Mouse (Mus musculus) lung, embryonic 16.5 days (tissue): ENCODE data around the gene Numbl. TPM values are rescaled to one million over a fixed set of nuclear protein-coding genes. Genes with fewer than 3 reads are reported as not detected.
A peak's percentile ranks its signal among the peaks of the same experiment; 100 is the strongest.

Experiments
- ATAC-seq: fragments of 200-750 bp; cut with Nextera tagmentation; 2 replicates; pipeline ENCODE4 v1.8.0; 2017; ENCODE audit warnings: low read depth, mild to moderate bottlenecking, moderate library complexity
- H3K27ac ChIP-seq: fragments of 300-500 bp; sonication (generic); 2 replicates; pipeline ENCODE4 v1.5.1; 2014; ENCODE audit warnings: mild to moderate bottlenecking, control low read depth, low read length
- H3K27me3 ChIP-seq: fragments of 300-500 bp; sonication (generic); 2 replicates; pipeline ENCODE4 v1.6.1; 2014; ENCODE audit warnings: low read depth, low read length, mixed read lengths; ENCODE audit not compliant: control insufficient read depth, insufficient read depth
- H3K36me3 ChIP-seq: fragments of 300-500 bp; sonication (generic); 2 replicates; pipeline ENCODE4 v1.6.1; 2014; ENCODE audit warnings: low read length; ENCODE audit not compliant: control insufficient read depth, insufficient read depth
- H3K4me1 ChIP-seq: fragments of 300-500 bp; sonication (generic); replicated peaks from 2 replicates; pipeline ENCODE4 v1.6.1; 2014; ENCODE audit warnings: low read length, mixed read lengths; ENCODE audit not compliant: control insufficient read depth, insufficient read depth
- H3K4me2 ChIP-seq: fragments of 300-500 bp; sonication (generic); 2 replicates; pipeline ENCODE4 v1.6.1; 2014; ENCODE audit warnings: low read depth, low read length, control low read depth
- H3K4me3 ChIP-seq: fragments of 300-500 bp; sonication (generic); 2 replicates; pipeline ENCODE4 v1.5.1; 2014; ENCODE audit warnings: mild to moderate bottlenecking, low read length, control low read depth
- H3K9ac ChIP-seq: fragments of 300-500 bp; sonication (generic); 2 replicates; pipeline ENCODE4 v1.6.1; 2014; ENCODE audit warnings: low read length, control low read depth
- H3K9me3 ChIP-seq: fragments of 300-500 bp; sonication (generic); 2 replicates; pipeline ENCODE4 v1.6.1; 2016; ENCODE audit warnings: low read length; ENCODE audit not compliant: control insufficient read depth
- WGBS: fragments of 180-500 bp; shearing (Covaris S2); extraction: QIAGEN DNeasy Blood & Tissue Kit; methylation state at CpG from one replicate; pipeline ENCODE4 v1.1.7; 2014; 5-methylcytosine and 5-hydroxymethylcytosine counted together
- polyA plus RNA-seq: library from polyadenylated mRNA; unstranded; fragments of >200 nt; fragmentation: Nextera tagmentation; extraction: Ambion mirVana; gene quantifications from 2 replicates; pipeline ENCODE4 v1.2.1, GENCODE M21; 2015

Gene Numbl
- 14.8 and 14.9 TPM in 2 replicates for polyA plus RNA-seq

- peak; percentile 85 for ATAC-seq
- H3K4me1 ChIP-seq = peaks cover 24% of the 10 kb centered on the region
- peak within 1 kb of the TSS; percentile 66 for H3K27ac ChIP-seq
- H3K4me3 ChIP-seq = peak within 1 kb of the TSS; percentile 76
- H3K36me3 ChIP-seq = peaks cover 9% of the 10 kb centered on the region
- 1% methylated on average over 37 of the region's 47 CpGs for WGBS
- H3K4me2 ChIP-seq = peak within 1 kb of the TSS; percentile 87
- no peaks in the 10 kb centered on the region for H3K27me3 ChIP-seq
- peak within 1 kb of the TSS; percentile 90 for H3K9ac ChIP-seq
- H3K9me3 ChIP-seq = no peaks in the 10 kb centered on the region
Measured at GRCm38 (mm10) chr7:27258205-27258899, at the start of gene Numbl. Gene Numbl (plus strand): TSS chr7:27258433.

- no peaks in the 10 kb centered on the region for H3K9me3 ChIP-seq
- no peaks in the 10 kb centered on the region for H3K27me3 ChIP-seq
- no peak overlapping the region for H3K4me3 ChIP-seq
- H3K36me3 ChIP-seq = peaks cover 19% of the 10 kb centered on the region
- WGBS = 83% methylated on average over 2 of the region's 2 CpGs
- no peak for ATAC-seq
- H3K4me1 ChIP-seq = no peaks in the 10 kb centered on the region
- no peak overlapping the region for H3K9ac ChIP-seq
- no peak overlapping the region for H3K27ac ChIP-seq
- no peak overlapping the region for H3K4me2 ChIP-seq
Measured at GRCm38 (mm10) chr7:27212626-27213025, 45.6 kb upstream of the Numbl start.

DNA sequence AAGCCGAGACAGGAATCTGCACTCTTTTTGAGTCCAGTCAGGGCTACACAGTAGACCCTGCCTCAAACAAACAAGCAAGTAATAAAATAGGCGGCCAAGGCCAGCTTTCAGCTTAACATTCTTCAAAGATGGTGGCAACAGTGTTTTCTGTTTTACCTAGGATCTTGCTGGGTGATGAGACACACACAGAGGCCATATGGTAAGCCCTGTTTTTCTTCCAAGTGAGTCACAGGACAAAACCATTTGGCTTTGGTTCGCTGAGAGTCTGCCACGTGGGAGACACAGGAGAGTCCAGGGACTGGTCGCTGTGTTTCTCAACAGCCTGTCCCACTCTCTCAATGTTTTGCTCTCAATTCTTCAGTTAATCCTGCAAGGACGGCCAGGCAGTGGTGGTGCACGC, 39.6 kb upstream of the Numbl start:
- Histone ChIP-seq H3K9me3 (no peaks in the 10 kb centered on the region), H3K27ac (no peak overlapping the region), H3K9ac (no peak overlapping the region), H3K36me3 (peaks cover 2% of the 10 kb centered on the region), H3K27me3 (no peaks in the 10 kb centered on the region), H3K4me1 (no peaks in the 10 kb centered on the region), H3K4me2 (no peak overlapping the region), H3K4me3 (no peak overlapping the region)
- ATAC-seq = no peak
- 86% methylated on average over 7 of the region's 7 CpGs for WGBS

- WGBS = 70% methylated on average over 11 of the region's 11 CpGs
- no peak for ATAC-seq
- Histone ChIP-seq H3K27me3 (no peaks in the 10 kb centered on the region), H3K27ac (no peak overlapping the region), H3K4me3 (no peak overlapping the region), H3K36me3 (peaks cover 2% of the 10 kb centered on the region), H3K4me2 (no peak overlapping the region), H3K9me3 (no peaks in the 10 kb centered on the region), H3K9ac (no peak overlapping the region), H3K4me1 (peaks cover 9% of the 10 kb centered on the region)
Measured at GRCm38 (mm10) chr7:27219937-27220336, 38.3 kb upstream of the Numbl start.

GRCm38 (mm10) chr7:27221939-27222338, 36.3 kb upstream of the Numbl start:
- peaks cover 2% of the 10 kb centered on the region; the same call in 1 of the 2 replicates for H3K36me3 ChIP-seq
- H3K9ac ChIP-seq = no peak overlapping the region
- no peak overlapping the region for H3K4me2 ChIP-seq
- H3K4me3 ChIP-seq = no peak overlapping the region
- H3K4me1 ChIP-seq = peaks cover 28% of the 10 kb centered on the region
- ATAC-seq = no peak
- H3K9me3 ChIP-seq = no peaks in the 10 kb centered on the region
- H3K27ac ChIP-seq = no peak overlapping the region
- 61% methylated on average over 6 of the region's 6 CpGs for WGBS
- no peaks in the 10 kb centered on the region for H3K27me3 ChIP-seq

GRCm38 (mm10) chr7:27222538-27222937, 35.7 kb upstream of the Numbl start:
- Histone ChIP-seq H3K9me3 (no peaks in the 10 kb centered on the region), H3K36me3 (peaks cover 2% of the 10 kb centered on the region; the same call in 1 of the 2 replicates), H3K27me3 (no peaks in the 10 kb centered on the region), H3K27ac (no peak overlapping the region), H3K4me3 (no peak overlapping the region), H3K4me1 (peaks cover 34% of the 10 kb centered on the region), H3K9ac (no peak overlapping the region), H3K4me2 (no peak overlapping the region)
- no peak for ATAC-seq
- 70% methylated on average over 1 of the region's 1 CpGs for WGBS

DNA sequence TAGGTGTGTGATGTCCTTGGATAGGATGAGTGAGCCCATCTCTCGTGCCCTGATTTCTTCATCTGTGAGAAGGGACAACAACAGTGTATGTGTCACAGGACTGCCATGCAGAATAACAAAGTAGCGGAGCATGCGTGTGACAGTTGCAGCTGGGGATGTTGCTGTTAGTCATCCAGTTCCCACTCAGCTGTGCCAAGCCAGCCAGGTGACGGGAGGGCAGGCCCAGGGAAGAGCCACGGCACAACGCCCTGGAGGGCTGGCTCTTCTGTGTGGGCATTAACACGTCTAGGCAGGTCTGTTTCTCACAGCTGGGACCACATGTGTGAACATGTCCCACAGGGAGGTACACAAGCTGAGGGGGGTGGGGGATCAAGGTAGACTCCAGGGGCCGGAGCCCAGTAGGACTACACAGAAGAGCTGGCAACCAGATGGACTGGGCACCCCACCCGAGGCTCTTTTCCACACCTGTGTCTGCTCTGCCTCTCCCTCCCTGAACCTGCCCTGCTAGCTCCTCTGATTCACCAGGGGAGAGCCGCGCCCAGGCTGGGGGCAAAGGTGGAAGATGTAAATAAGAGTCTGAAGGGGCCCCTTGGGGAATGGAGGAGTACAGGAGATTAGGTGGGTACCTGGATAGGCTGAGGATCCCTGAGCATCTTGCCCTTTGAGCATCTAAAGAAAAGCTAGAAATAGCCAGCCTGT, 33.2 kb upstream of the Numbl start:
- H3K27ac ChIP-seq = no peak overlapping the region
- ATAC-seq = no peak
- no peak overlapping the region for H3K4me3 ChIP-seq
- peak overlapping the region; percentile 47 for H3K9ac ChIP-seq
- H3K27me3 ChIP-seq = no peaks in the 10 kb centered on the region
- H3K9me3 ChIP-seq = no peaks in the 10 kb centered on the region
- H3K36me3 ChIP-seq = no peaks in the 10 kb centered on the region
- peaks cover 39% of the 10 kb centered on the region for H3K4me1 ChIP-seq
- WGBS = 69% methylated on average over 11 of the region's 11 CpGs
- H3K4me2 ChIP-seq = 0 out of 2 replicates have a peak overlapping the region, but pooled peaks have one; percentile 12

- WGBS = 14% methylated on average over 9 of the region's 9 CpGs
- no peaks in the 10 kb centered on the region for H3K36me3 ChIP-seq
Measured at GRCm38 (mm10) chr7:27227276-27227675, 31.0 kb upstream of the Numbl start.

GRCm38 (mm10) chr7:27227676-27228075, 30.6 kb upstream of the Numbl start:
- H3K27ac ChIP-seq = peak overlapping the region; percentile 91
- H3K9ac ChIP-seq = peak overlapping the region; percentile 83
- H3K9me3 ChIP-seq = no peaks in the 10 kb centered on the region
- H3K4me2 ChIP-seq = peak overlapping the region; percentile 85
- peak; percentile 1; the same call in 1 of the 2 replicates for ATAC-seq
- peaks cover 39% of the 10 kb centered on the region for H3K4me1 ChIP-seq
- 2% methylated on average over 10 of the region's 10 CpGs for WGBS
- no peaks in the 10 kb centered on the region for H3K36me3 ChIP-seq
- H3K4me3 ChIP-seq = peak overlapping the region; percentile 84
- no peaks in the 10 kb centered on the region for H3K27me3 ChIP-seq

More at GRCm38 (mm10) chr7:27227276-27227675, 31.0 kb upstream of the Numbl start:
- H3K27me3 ChIP-seq = no peaks in the 10 kb centered on the region
- H3K4me1 ChIP-seq = peaks cover 39% of the 10 kb centered on the region
- peak overlapping the region; percentile 83 for H3K9ac ChIP-seq
- H3K4me3 ChIP-seq = peak overlapping the region; percentile 84
- H3K27ac ChIP-seq = no peak overlapping the region
- peak overlapping the region; percentile 85 for H3K4me2 ChIP-seq
- ATAC-seq = no peak
- no peaks in the 10 kb centered on the region for H3K9me3 ChIP-seq
